Mouse (Mus musculus): Measurements from ENCODE around the gene Madcam1. TPM values are rescaled to one million over a fixed set of nuclear protein-coding genes. Genes with fewer than 3 reads are reported as not detected.
A peak's percentile ranks its signal among the peaks of the same experiment; 100 is the strongest.
"Not testable (repeated sequence)": the region's sequence is repeated elsewhere in the genome, so short reads cannot be mapped to it uniquely, and the experiment has no call there.

The Madcam1 gene
- polyA plus RNA-seq, 1 experiment from 2014 or later: 1.1 TPM

GRCm38 (mm10) chr10:79696129-79696651, 31.8 kb downstream of the Madcam1 start:
- Histone ChIP-seq H3K36me3 (replicated peaks) (no peaks in the 10 kb centered on the region), H3K27ac (no peak overlapping the region), H3K27me3 (replicated peaks) (no peaks in the 10 kb centered on the region), H3K4me2 (no peak overlapping the region), H3K9me3 (no peaks in the 10 kb centered on the region), H3K4me3 (no peak overlapping the region), H3K9ac (no peak overlapping the region), H3K4me1 (no peaks in the 10 kb centered on the region)
- no peak for ATAC-seq (replicated peaks)
- WGBS: 69% methylated on average over 9 of the region's 9 CpGs

DNA sequence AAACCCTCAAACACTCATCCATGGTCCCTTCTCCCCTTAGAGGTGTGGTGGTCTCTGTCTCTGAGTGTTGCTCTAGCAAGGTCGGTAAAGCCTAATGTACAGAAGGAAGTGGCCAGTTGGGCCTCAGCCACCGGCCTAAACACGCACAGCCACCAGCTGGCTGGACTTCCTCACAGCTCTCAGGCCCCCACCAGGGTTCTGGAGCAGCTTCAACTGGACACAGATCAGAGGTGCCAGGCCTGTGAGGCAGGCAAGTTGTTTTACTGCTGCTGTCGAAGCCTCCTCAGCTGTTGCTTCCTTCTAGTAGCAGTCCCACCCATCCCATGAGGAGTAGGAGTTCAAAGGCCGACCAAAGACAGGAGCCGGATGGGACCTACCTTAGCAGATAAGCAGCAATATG, 33.6 kb downstream of the Madcam1 start:
- no peak for ATAC-seq (replicated peaks)
- 79% methylated on average over 6 of the region's 6 CpGs for WGBS

GRCm38 (mm10) chr10:79698459-79698858, 34.1 kb downstream of the Madcam1 start:
- no peak for ATAC-seq (replicated peaks)
- Histone ChIP-seq H3K9ac (no peak overlapping the region), H3K9me3 (no peaks in the 10 kb centered on the region), H3K27me3 (replicated peaks) (no peaks in the 10 kb centered on the region), H3K4me1 (no peaks in the 10 kb centered on the region), H3K4me2 (no peak overlapping the region), H3K4me3 (no peak overlapping the region), H3K27ac (no peak overlapping the region), H3K36me3 (replicated peaks) (no peaks in the 10 kb centered on the region)
- 94% methylated on average over 6 of the region's 6 CpGs for WGBS

More for the DNA sequence above, 33.6 kb downstream of the Madcam1 start:
- H3K4me2 ChIP-seq: no peak overlapping the region
- no peaks in the 10 kb centered on the region for H3K4me1 ChIP-seq
- no peaks in the 10 kb centered on the region for H3K36me3 ChIP-seq (replicated peaks)
- H3K27me3 ChIP-seq (replicated peaks): no peaks in the 10 kb centered on the region
- H3K4me3 ChIP-seq: no peak overlapping the region
- H3K27ac ChIP-seq: no peak overlapping the region
- H3K9me3 ChIP-seq: no peaks in the 10 kb centered on the region
- no peak overlapping the region for H3K9ac ChIP-seq

DNA sequence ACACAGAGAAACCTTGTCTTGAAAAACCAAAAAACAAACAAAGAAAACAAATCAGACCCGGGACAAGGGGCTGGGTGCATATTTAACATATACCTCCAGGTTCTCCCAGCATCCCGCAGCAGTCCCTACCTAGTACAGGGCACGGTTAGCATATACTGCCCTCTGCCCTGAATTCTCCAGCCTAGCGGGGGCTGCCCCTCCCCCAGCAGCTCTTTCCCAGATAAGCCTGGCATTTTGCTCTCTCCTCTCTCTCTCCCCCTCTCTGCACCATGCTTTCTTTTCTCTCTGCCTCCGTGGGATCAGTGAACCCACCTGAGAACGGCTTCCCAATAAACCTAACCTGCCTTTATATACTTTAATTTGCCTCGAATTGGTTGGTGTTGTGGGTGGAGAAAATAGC, 36.3 kb downstream of the Madcam1 start:
- Histone ChIP-seq H3K27ac (no peak overlapping the region), H3K27me3 (replicated peaks) (no peaks in the 10 kb centered on the region), H3K9ac (no peak overlapping the region), H3K4me2 (no peak overlapping the region), H3K4me1 (peaks cover 8% of the 10 kb centered on the region), H3K36me3 (replicated peaks) (no peaks in the 10 kb centered on the region), H3K9me3 (no peaks in the 10 kb centered on the region), H3K4me3 (no peak overlapping the region)
- 53% methylated on average over 7 of the region's 7 CpGs for whole genome bisulfite sequencing
- no peak for ATAC-seq (replicated peaks)

DNA sequence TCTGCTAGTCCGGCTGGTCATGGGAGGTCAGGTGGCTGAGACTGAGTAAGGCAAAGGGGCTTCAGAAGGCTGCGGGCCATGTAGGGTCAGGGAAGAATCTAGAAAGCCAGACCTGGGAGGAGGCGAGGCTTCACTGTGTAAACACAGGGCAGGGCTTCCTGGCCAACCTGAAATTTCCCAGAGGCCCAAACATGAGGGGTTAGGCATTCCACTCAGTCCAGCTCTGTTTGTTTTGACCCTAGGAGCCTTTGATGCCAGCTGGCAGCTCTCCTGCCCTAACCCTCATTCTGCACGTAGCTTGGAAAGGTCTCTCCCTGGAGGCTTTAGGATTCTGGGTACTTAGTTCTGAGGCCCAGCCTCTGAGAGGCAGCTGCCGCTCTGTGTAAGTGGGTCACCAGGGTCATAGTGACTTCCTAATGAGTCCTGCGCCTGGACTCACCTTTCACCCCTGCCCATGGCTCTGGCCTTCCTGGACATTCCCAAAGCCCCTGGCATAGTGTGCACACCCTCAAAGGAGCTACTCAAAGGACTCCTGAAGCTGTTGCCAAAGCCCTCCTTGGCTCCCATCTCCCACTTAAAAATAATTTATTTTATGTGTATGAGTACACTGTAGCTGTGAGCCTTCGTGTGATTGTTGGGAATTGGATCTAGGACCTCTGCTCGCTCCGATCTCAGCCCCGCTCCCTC, 37.2 kb downstream of the Madcam1 start:
- ATAC-seq (replicated peaks): no peak
- H3K4me2 ChIP-seq: no peak overlapping the region
- peaks cover 17% of the 10 kb centered on the region for H3K4me1 ChIP-seq
- H3K4me3 ChIP-seq: no peak overlapping the region
- H3K9ac ChIP-seq: no peak overlapping the region
- WGBS: 71% methylated on average over 10 of the region's 10 CpGs
- no peaks in the 10 kb centered on the region for H3K9me3 ChIP-seq
- H3K36me3 ChIP-seq (replicated peaks): no peaks in the 10 kb centered on the region
- H3K27ac ChIP-seq: no peak overlapping the region
- H3K27me3 ChIP-seq (replicated peaks): no peaks in the 10 kb centered on the region

- not testable (repeated sequence) for H3K4me3 ChIP-seq; H3K9ac ChIP-seq; H3K9me3 ChIP-seq; H3K4me2 ChIP-seq; H3K36me3 ChIP-seq (replicated peaks); ATAC-seq (replicated peaks); H3K27ac ChIP-seq; H3K27me3 ChIP-seq (replicated peaks)
- 82% methylated on average over 4 of the region's 4 CpGs for WGBS
- peaks cover 30% of the 10 kb centered on the region for H3K4me1 ChIP-seq
These were observed 38.6 kb downstream of the Madcam1 start for GRCm38 (mm10) chr10:79702970-79703369.

DNA sequence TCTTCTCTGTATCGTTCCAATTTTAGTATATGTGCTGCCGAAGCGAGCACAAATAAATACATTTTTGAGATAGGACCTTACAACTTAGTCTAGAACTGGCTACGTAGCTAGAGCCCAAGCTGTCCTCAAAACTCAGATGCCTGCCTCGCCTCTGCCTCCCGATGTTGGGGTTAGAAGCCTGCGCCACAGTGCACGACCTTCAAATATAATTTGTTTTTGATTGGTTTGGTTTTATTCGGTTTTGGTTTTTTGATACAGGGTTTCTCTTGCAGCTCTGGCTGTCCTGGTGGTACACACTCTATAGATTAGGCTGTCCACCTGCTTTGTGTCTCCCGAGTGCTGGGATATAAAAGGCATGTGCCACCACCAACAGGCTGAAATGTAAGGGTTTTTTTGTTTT, 39.2 kb downstream of the Madcam1 start:
- Histone ChIP-seq H3K4me2 (peak overlapping the region; percentile 85), H3K9me3 (no peaks in the 10 kb centered on the region), H3K9ac (peak overlapping the region; percentile 38; the same call in 1 of the 2 replicates), H3K27me3 (replicated peaks) (no peaks in the 10 kb centered on the region), H3K27ac (peak overlapping the region; percentile 85), H3K36me3 (replicated peaks) (no peaks in the 10 kb centered on the region), H3K4me1 (peaks cover 30% of the 10 kb centered on the region), H3K4me3 (peak overlapping the region; percentile 65)
- peak; percentile 10; the same call in 1 of the 2 replicates for ATAC-seq (replicated peaks)
- WGBS: 75% methylated on average over 10 of the region's 10 CpGs

DNA sequence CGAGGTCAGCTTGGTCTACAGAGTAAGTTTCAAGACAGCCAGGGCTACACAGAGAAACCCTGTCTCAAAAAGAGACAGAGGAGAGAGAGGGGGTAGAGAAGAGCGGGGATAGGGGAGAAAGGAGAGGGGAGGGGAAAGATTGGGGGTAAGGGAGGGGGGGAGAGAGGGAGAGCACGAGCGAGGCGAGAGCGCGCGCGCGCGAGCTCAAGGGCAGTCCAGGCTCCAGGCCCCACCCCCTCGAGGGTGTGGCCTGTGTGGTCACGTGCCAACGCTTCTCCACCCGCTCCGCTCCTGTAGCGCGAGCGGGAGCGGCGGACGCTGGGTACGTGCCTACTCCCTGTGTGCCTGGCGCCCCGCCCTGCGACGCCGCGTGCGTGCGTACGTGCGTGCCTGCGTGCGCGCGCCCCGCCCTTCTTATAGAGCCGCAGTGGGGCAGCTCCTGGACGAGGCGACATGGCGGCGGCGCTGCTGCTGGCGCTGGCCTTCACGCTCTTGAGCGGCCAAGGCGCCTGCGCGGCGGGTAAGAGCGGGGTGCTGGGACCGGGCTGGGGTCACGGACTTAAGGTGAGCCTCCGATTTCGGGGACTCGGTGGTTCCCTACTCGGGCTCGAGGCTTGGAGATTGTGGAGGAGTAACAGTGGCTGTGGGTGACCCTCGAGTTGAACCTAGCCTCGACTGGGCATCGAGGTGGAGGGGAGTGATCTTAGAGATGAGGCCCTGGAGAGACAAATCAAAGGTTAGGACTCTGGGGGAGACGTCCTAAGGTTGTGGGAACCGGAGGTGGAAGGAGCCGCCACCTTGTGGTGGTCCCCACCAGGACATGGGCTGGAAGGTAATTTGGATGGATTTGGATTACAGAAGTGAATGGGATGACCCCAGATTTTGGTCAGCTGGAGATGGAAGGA, 40.0 kb downstream of the Madcam1 start, which contains the start of gene Bsg:
TSS of gene Bsg (plus strand) at position 427 of the 905 bp plus-strand sequence.
- Histone ChIP-seq H3K9ac (peak within 1 kb of the TSS; percentile 76), H3K27me3 (replicated peaks) (no peaks in the 10 kb centered on the region), H3K27ac (peak within 1 kb of the TSS; percentile 85), H3K4me2 (peak within 1 kb of the TSS; percentile 85), H3K36me3 (replicated peaks) (no peaks in the 10 kb centered on the region), H3K4me3 (peak within 1 kb of the TSS; percentile 65), H3K4me1 (peaks cover 30% of the 10 kb centered on the region), H3K9me3 (no peaks in the 10 kb centered on the region)
- WGBS: under 1% methylated on average over 60 of the region's 65 CpGs
- ATAC-seq (replicated peaks): peak; percentile 96

- Histone ChIP-seq H3K36me3 (replicated peaks) (peaks cover under 1% of the 10 kb centered on the region; the same call in 1 of the 2 replicates), H3K4me3 (peak overlapping the region; percentile 65), H3K4me2 (peak overlapping the region; percentile 85), H3K27ac (peak overlapping the region; percentile 85), H3K27me3 (replicated peaks) (no peaks in the 10 kb centered on the region), H3K4me1 (peaks cover 30% of the 10 kb centered on the region), H3K9ac (peak overlapping the region; percentile 76), H3K9me3 (no peaks in the 10 kb centered on the region)
- no peak for ATAC-seq (replicated peaks)
- 6% methylated on average over 10 of the region's 10 CpGs for WGBS
These were observed 40.6 kb downstream of the Madcam1 start for GRCm38 (mm10) chr10:79704970-79705360.

GRCm38 (mm10) chr10:79705951-79706350, 41.6 kb downstream of the Madcam1 start:
- peak overlapping the region; percentile 65 for H3K4me3 ChIP-seq
- no peaks in the 10 kb centered on the region for H3K9me3 ChIP-seq
- H3K4me2 ChIP-seq: peak overlapping the region; percentile 85
- H3K36me3 ChIP-seq (replicated peaks): peaks cover 10% of the 10 kb centered on the region
- no peaks in the 10 kb centered on the region for H3K27me3 ChIP-seq (replicated peaks)
- no peak for ATAC-seq (replicated peaks)
- H3K9ac ChIP-seq: peak overlapping the region; percentile 76
- no peak overlapping the region for H3K27ac ChIP-seq
- peaks cover 30% of the 10 kb centered on the region for H3K4me1 ChIP-seq
- WGBS: 79% methylated on average over 5 of the region's 5 CpGs

DNA sequence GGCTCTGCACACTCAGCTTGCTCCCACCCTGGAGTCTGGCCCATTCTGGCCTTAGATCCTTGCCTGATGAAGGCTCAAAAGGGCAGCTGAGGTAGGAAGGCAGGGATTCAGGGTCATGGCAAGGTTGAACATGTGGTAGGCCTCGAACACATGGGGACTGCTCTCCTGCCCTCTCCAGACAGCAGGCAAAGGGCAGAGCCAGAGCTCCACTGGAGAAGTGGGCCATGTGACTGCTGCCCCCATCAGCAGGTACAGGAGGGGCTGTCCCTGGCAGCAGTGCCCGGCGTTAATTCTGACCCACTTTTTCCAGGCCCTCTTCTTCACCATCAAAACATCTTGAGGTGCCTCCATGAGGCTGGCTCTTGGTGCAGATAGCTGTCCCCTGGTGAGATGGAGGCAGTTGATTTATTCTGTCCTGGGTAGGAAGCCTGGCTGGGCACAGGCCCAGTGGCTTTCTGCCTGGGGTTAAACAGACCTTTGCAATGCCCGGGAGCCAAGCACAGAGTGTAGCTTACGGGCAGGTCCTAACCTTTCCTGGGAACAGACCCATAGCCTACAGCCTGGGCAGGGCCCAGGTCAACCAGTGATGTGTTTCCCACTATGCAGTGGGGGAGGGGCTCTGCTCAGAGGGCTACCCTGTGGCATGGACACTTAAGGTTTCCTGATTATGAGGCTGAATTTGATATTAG, 42.2 kb downstream of the Madcam1 start:
- Histone ChIP-seq H3K4me3 (peak overlapping the region; percentile 65; the same call in 1 of the 2 replicates), H3K36me3 (replicated peaks) (peaks cover 16% of the 10 kb centered on the region), H3K27me3 (replicated peaks) (no peaks in the 10 kb centered on the region), H3K9me3 (no peaks in the 10 kb centered on the region), H3K27ac (no peak overlapping the region), H3K4me1 (peaks cover 30% of the 10 kb centered on the region), H3K4me2 (peak overlapping the region; percentile 85), H3K9ac (peak overlapping the region; percentile 76)
- 88% methylated on average over 5 of the region's 5 CpGs for WGBS
- ATAC-seq (replicated peaks): no peak

- Histone ChIP-seq H3K27ac (no peak overlapping the region), H3K4me3 (no peak overlapping the region), H3K9ac (no peak overlapping the region), H3K36me3 (replicated peaks) (peaks cover 22% of the 10 kb centered on the region), H3K9me3 (no peaks in the 10 kb centered on the region), H3K27me3 (replicated peaks) (no peaks in the 10 kb centered on the region), H3K4me2 (peak overlapping the region; percentile 85), H3K4me1 (peaks cover 30% of the 10 kb centered on the region)
- no peak for ATAC-seq (replicated peaks)
- 79% methylated on average over 1 of the region's 1 CpGs for WGBS
These were observed 42.8 kb downstream of the Madcam1 start for GRCm38 (mm10) chr10:79707162-79707561.
